Mouse (Mus musculus): ENCODE measurements at regions not wholly inside any gene's neighbourhood (a gene's known extent, or its start where the extent isn't known, plus 50 kb on each side); places are given as distances from the start of the nearest gene placed in this dataset.

DNA sequence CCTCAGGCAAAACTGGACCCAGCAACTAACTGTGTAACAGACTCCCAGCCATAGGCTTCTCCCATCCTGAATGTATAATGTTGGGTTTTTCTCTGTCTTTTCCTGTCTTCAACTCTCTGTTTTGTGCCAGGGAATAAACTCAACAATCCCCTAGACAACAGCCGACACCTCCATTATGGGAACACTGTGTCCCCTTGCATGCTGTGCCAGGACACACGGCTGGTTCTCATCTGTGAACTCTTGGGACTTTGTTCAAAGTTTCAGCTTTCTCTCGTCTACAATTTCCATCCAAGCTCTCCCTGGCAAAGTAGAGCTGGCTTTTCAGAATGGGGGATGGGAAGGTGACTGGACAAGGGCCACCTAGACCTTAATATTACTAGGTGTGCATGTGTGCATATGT, 56.1 kb upstream of the Kcng1 start:
- DNase-seq (ENCODE audit: low spot score), result no peak

GRCm38 (mm10) chr2:168335739-168336385, 54.3 kb upstream of the Kcng1 start:
- DNase-seq (ENCODE audit: low spot score), result no peak

GRCm38 (mm10) chr2:168334241-168334588, 52.7 kb upstream of the Kcng1 start:
- no peak for DNase-seq (ENCODE audit: low spot score)

GRCm38 (mm10) chr2:168333552-168334240, 52.2 kb upstream of the Kcng1 start:
- DNase-seq (ENCODE audit: low spot score), result no peak

- no peak for DNase-seq (ENCODE audit: low spot score)
Observed at GRCm38 (mm10) chr2:168332972-168333371, 51.4 kb upstream of the Kcng1 start.

All from ovary, postnatal 36 days (tissue).